Mouse (Mus musculus) MEL-GATA-1-ER (cell line): Measurements from ENCODE around the gene Fancd2.

Experiments used
- DNase-seq: peaks from one replicate; pipeline ENCODE4 v3.0.0-alpha.2; 2012; ENCODE audit warnings: low read depth; ENCODE audit errors: extremely low read depth

The Fancd2 gene

GRCm38 (mm10) chr6:113609293-113609692 lies 77.8 kb downstream of the Fancd2 start:
- no peak for DNase-seq

- DNase-seq = no peak
These were observed 80.9 kb downstream of the Fancd2 start for GRCm38 (mm10) chr6:113612258-113612969.

GRCm38 (mm10) chr6:113614152-113614551 lies 82.7 kb downstream of the Fancd2 start:
- DNase-seq = no peak

GRCm38 (mm10) chr6:113614997-113615396 lies 83.5 kb downstream of the Fancd2 start:
- no peak for DNase-seq

- no peak for DNase-seq
These were observed 84.0 kb downstream of the Fancd2 start for GRCm38 (mm10) chr6:113615489-113615888.

- no peak for DNase-seq
These were observed 91.9 kb downstream of the Fancd2 start for GRCm38 (mm10) chr6:113623386-113623785.

- no peak for DNase-seq
These were observed 92.7 kb downstream of the Fancd2 start, which contains the start of gene Vhl for GRCm38 (mm10) chr6:113623941-113624751. TSS of gene Vhl (plus strand) at chr6:113623959.

GRCm38 (mm10) chr6:113624989-113625770 lies 93.7 kb downstream of the Fancd2 start:
- DNase-seq = no peak

GRCm38 (mm10) chr6:113630322-113630721 lies 98.8 kb downstream of the Fancd2 start:
- DNase-seq = no peak

- DNase-seq = no peak
These were observed 101.4 kb downstream of the Fancd2 start for GRCm38 (mm10) chr6:113632863-113633262.

GRCm38 (mm10) chr6:113638302-113639040 lies 107.0 kb downstream of the Fancd2 start, which contains the start of gene Irak2:
TSS of gene Irak2 (plus strand) at chr6:113638467.
- DNase-seq = peak; percentile 75

GRCm38 (mm10) chr6:113639201-113639600 lies 107.7 kb downstream of the Fancd2 start:
- DNase-seq = no peak

GRCm38 (mm10) chr6:113642605-113643004 lies 111.1 kb downstream of the Fancd2 start:
- no peak for DNase-seq

- DNase-seq = no peak
These were observed 111.5 kb downstream of the Fancd2 start for GRCm38 (mm10) chr6:113643021-113643420.

- DNase-seq = no peak
These were observed 112.5 kb downstream of the Fancd2 start for GRCm38 (mm10) chr6:113643967-113644366.

- DNase-seq = no peak
These were observed 113.3 kb downstream of the Fancd2 start for GRCm38 (mm10) chr6:113644808-113645207.
